Mouse (Mus musculus) forebrain, embryonic 14.5 days (tissue): ENCODE measurements around the gene Tmub2. TPM values are rescaled to one million over a fixed set of nuclear protein-coding genes. Genes with fewer than 3 reads are reported as not detected.

Experiments
- ATAC-seq: fragments of 200-750 bp; cut with Nextera tagmentation; 2 replicates; pipeline ENCODE4 v1.8.0; 2017; ENCODE audit warnings: mild to moderate bottlenecking, moderate library complexity
- DNase-seq: peaks from one replicate; pipeline ENCODE4 v3.0.0-alpha.2; 2015; ENCODE audit warnings: low spot score
- H3K27ac ChIP-seq: fragments of 300-500 bp; sonication (generic); 2 replicates; pipeline ENCODE4 v1.5.1; 2014; ENCODE audit warnings: low read depth, mild to moderate bottlenecking, control low read depth, low read length, moderate library complexity
- H3K27me3 ChIP-seq: fragments of 300-500 bp; sonication (generic); replicated peaks from 2 replicates; pipeline ENCODE4 v1.6.1; 2014; ENCODE audit warnings: low read length, control low read depth, mixed read lengths; ENCODE audit not compliant: control insufficient read depth, insufficient read depth
- H3K36me3 ChIP-seq: fragments of 300-500 bp; sonication (generic); 2 replicates; pipeline ENCODE4 v1.6.1; 2014; ENCODE audit warnings: low read length, control low read depth; ENCODE audit not compliant: control insufficient read depth, insufficient read depth
- H3K4me1 ChIP-seq: fragments of 300-500 bp; sonication (generic); 2 replicates; pipeline ENCODE4 v1.6.1; 2014; ENCODE audit warnings: antibody characterized with exemption, low read length, control low read depth; ENCODE audit not compliant: control insufficient read depth, insufficient read depth
- H3K4me2 ChIP-seq: fragments of 300-500 bp; sonication (generic); 2 replicates; pipeline ENCODE4 v1.6.1; 2014; ENCODE audit warnings: mild to moderate bottlenecking, control low read depth, low read length
- H3K4me3 ChIP-seq: fragments of 300-500 bp; sonication (generic); 2 replicates; pipeline ENCODE4 v1.5.1; 2014; ENCODE audit warnings: low read depth, low read length, control low read depth
- H3K9ac ChIP-seq: fragments of 300-500 bp; sonication (generic); 2 replicates; pipeline ENCODE4 v1.6.1; 2014; ENCODE audit warnings: mild to moderate bottlenecking, low read length, control low read depth, moderate library complexity
- H3K9me3 ChIP-seq: fragments of 300-500 bp; sonication (generic); replicated peaks from 2 replicates; pipeline ENCODE4 v1.6.1; 2016; ENCODE audit warnings: low read length, control low read depth, mixed read lengths; ENCODE audit not compliant: control insufficient read depth
- WGBS: fragments of 180-500 bp; shearing (Covaris S2); extraction: QIAGEN DNeasy Blood & Tissue Kit; methylation state at CpG from one replicate; pipeline ENCODE4 v1.1.7; 2014; 5-methylcytosine and 5-hydroxymethylcytosine counted together
- polyA plus RNA-seq: library from polyadenylated mRNA; unstranded; fragments of >200 nt; fragmentation: Nextera tagmentation; extraction: Ambion mirVana; gene quantifications from 2 replicates; pipeline ENCODE4 v1.2.1, GENCODE M21; 2014

Tmub2 gene
- polyA plus RNA-seq, 1 experiment from 2014 or later, result 74.4 TPM

DNA sequence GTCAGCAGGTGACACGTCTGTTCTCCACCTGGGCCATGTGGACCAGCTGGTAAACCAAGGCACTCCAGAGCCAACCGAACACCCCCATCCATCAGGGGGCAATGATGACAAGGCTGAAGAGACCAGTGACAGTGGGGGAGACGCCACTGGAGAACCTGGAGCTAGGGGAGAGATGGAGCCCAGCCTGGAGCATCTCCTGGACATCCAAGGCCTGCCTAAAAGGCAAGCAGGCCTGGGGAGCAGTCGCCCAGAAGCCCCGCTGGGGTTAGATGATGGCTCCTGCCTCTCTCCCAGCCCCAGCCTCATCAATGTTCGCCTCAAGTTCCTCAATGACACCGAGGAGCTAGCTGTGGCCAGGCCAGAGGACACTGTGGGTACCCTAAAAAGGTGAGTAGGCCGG lies 2.8 kb downstream of the Tmub2 start:
- Histone ChIP-seq H3K9ac (no peak overlapping the region), H3K4me3 (no peak overlapping the region), H3K9me3 (no peaks in the 10 kb centered on the region), H3K27ac (no peak overlapping the region), H3K4me2 (no peak overlapping the region), H3K4me1 (peaks cover 8% of the 10 kb centered on the region), H3K27me3 (no peaks in the 10 kb centered on the region), H3K36me3 (peaks cover 54% of the 10 kb centered on the region)
- no peak for DNase-seq
- no peak for ATAC-seq
- whole genome bisulfite sequencing, result 91% methylated on average over 8 of the region's 8 CpGs

DNA sequence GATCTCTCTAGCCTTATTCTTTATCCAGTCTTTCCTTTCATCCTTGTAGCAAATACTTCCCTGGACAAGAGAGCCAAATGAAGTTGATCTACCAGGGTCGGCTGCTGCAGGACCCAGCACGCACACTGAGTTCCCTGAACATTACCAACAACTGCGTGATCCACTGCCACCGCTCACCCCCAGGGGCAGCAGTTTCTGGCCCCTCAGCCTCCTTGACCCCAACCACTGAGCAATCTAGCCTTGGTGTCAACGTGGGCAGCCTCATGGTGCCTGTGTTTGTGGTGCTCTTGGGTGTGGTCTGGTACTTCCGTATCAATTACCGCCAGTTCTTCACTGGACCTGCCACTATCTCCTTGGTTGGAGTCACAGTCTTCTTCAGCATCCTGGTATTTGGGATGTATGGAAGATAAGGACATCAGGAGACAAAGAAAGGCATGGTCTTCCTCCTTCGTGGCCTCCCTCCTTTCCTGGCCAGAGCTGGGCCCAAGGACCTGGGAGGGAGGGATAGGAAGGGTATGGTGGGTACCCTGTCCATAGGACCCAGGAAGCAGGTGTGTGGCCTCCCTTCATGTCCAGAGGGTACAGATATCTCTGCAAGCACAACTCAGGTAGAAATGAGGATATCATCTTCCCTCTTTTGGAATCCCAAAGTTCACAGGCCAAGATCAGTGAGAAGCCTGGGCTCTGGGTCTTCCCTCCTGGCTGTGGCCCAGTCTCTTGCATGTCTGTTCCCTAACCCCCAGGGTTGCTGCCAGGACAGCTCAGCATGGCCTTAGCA lies 3.5 kb downstream of the Tmub2 start:
- WGBS, result 85% methylated on average over 8 of the region's 8 CpGs
- H3K27ac ChIP-seq, result no peak overlapping the region
- H3K36me3 ChIP-seq, result peaks cover 61% of the 10 kb centered on the region

DNA sequence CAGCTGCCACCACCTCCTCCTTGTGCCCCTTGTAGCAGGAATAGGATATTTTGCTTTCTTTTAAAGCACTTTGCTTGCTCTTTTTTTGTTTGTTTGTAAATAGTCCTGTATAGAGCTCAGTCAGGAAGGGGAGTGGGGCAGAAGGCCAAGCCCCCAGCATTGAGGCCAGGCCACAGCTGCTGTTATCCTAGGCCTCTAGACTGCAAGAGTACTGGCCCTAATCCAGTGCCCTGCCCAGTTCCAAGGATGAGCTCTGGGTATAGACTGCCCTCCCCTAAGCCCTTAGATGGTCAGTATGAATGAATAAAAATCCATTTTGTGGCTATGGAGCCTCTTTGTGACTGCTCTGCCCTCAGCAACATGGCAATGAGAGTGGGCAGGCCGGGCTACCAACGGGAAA lies 4.2 kb downstream of the Tmub2 start:
- WGBS, result 78% methylated on average over 2 of the region's 2 CpGs

More for the DNA sequence above, 3.5 kb downstream of the Tmub2 start:
- H3K4me1 ChIP-seq, result peaks cover 8% of the 10 kb centered on the region
- H3K9me3 ChIP-seq, result no peaks in the 10 kb centered on the region
- H3K9ac ChIP-seq, result no peak overlapping the region
- no peaks in the 10 kb centered on the region for H3K27me3 ChIP-seq
- no peak overlapping the region for H3K4me3 ChIP-seq
- DNase-seq (no peak), ATAC-seq (no peak)
- no peak overlapping the region for H3K4me2 ChIP-seq

DNA sequence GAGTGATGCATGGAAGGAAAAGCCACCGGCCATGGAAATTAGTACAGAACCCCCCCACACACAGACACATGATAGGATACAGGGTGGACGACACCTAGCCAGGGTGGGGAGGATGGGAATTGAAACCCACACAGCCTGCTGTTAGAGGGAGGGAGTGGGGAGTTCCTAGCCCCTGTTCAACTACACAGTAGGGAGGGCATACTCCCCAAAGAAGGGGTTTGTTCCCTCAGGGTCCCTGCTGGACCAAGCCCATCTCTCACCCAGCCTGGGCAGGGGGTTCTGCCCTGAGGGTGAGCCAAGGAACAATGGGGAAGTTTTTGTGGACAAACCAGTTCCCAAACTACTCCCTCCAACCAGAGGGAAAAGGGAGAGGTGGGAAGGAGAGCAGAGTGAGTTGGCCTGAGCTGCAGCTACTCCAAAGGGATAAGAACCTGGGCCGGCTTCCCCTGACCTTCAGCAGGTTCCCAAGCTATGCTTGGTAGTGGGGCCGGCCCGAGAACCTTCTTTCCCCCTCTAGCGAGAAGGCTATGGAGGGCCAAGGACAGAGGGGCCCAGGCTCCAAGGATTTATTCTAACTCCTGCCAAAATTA lies 4.9 kb downstream of the Tmub2 start:
- Histone ChIP-seq H3K4me2 (no peak overlapping the region), H3K4me3 (no peak overlapping the region), H3K9me3 (no peaks in the 10 kb centered on the region), H3K9ac (no peak overlapping the region), H3K4me1 (peaks cover 8% of the 10 kb centered on the region), H3K36me3 (peaks cover 69% of the 10 kb centered on the region), H3K27me3 (no peaks in the 10 kb centered on the region), H3K27ac (no peak overlapping the region)
- WGBS, result 69% methylated on average over 6 of the region's 6 CpGs
- ATAC-seq (no peak), DNase-seq (no peak)

More for the DNA sequence above, 4.2 kb downstream of the Tmub2 start:
- DNase-seq (no peak), ATAC-seq (no peak)
- H3K36me3 ChIP-seq, result peaks cover 67% of the 10 kb centered on the region
- H3K27me3 ChIP-seq, result no peaks in the 10 kb centered on the region
- H3K4me1 ChIP-seq, result peaks cover 8% of the 10 kb centered on the region
- no peak overlapping the region for H3K27ac ChIP-seq
- H3K9me3 ChIP-seq, result no peaks in the 10 kb centered on the region
- H3K4me3 ChIP-seq, result no peak overlapping the region
- no peak overlapping the region for H3K9ac ChIP-seq
- no peak overlapping the region for H3K4me2 ChIP-seq

DNA sequence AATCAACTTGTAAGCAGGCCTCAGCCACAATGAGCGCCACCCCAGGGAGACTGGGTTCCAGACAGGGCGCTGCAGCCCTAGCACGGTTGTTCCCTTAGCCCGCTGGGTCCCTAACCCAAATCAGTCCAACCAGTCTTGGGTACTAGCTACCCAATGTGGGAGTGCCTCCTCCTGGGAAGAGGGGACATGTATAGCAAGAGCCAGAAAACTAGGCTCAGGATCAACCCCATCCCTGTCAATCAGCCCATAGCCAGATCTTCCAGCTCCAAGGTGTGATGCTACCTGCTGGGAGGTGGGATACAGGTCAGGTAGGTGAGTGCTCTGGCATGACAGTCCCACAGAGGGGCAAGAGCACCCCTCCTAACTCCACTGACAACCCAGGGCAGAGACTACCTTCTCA lies 5.4 kb downstream of the Tmub2 start:
- Histone ChIP-seq H3K36me3 (peaks cover 69% of the 10 kb centered on the region), H3K4me2 (no peak overlapping the region), H3K9me3 (no peaks in the 10 kb centered on the region), H3K27ac (no peak overlapping the region), H3K27me3 (no peaks in the 10 kb centered on the region), H3K4me3 (no peak overlapping the region), H3K4me1 (peaks cover 14% of the 10 kb centered on the region), H3K9ac (no peak overlapping the region)
- 70% methylated on average over 4 of the region's 4 CpGs for WGBS
- ATAC-seq, result no peak
- DNase-seq, result no peak

DNA sequence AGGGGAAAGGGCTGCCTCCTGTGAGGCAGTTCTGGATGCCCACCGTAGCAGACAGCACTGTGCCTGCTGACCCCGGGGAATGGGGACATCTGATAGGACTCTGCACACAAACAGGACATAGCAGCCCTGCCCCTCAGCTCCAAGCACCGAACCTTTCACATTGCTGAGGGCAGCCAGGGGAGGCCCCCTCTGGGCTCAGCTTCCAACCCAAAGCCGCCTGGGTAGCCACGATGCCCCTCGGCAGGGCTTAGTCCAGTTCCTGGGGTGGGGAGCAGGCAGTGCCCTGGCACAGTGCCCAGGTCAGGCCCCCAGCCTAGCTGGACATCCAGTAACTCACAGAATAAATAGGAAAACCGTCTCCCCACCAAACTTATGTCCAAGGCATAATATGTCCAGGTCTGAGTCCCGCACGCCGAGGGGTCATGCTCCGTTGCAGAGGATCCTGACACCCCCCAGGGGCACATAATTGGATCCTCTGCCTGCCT lies 6.4 kb downstream of the Tmub2 start:
- Histone ChIP-seq H3K36me3 (peaks cover 69% of the 10 kb centered on the region), H3K9ac (no peak overlapping the region), H3K4me2 (no peak overlapping the region), H3K27me3 (no peaks in the 10 kb centered on the region), H3K27ac (no peak overlapping the region), H3K4me3 (no peak overlapping the region), H3K9me3 (no peaks in the 10 kb centered on the region), H3K4me1 (peaks cover 10% of the 10 kb centered on the region)
- ATAC-seq (no peak), DNase-seq (no peak)
- 92% methylated on average over 11 of the region's 11 CpGs for WGBS

DNA sequence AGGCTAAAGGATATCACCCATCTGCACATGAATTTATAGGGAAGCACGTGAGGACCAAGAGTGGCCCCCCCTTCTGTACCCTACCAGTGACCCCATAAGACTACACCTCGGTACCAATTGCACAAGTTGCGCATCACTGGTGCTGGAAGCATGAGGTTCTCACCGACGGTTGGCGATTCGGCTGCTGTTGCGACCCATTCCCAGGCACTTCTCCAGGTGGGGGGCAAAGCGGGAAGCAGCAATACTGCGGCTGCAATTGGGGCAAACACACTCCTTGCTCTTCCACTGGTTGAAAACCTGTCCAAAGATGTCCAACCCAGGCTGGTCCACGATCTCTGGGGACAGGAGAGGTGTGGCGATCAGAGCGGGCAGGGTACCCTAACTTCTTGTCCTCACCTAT lies 9.2 kb downstream of the Tmub2 start:
- no peaks in the 10 kb centered on the region for H3K27me3 ChIP-seq
- ATAC-seq, result no peak
- H3K4me1 ChIP-seq, result peaks cover 8% of the 10 kb centered on the region
- H3K27ac ChIP-seq, result no peak overlapping the region
- WGBS, result 93% methylated on average over 13 of the region's 13 CpGs
- no peak overlapping the region; the same call in 1 of the 2 replicates for H3K9ac ChIP-seq
- no peaks in the 10 kb centered on the region for H3K9me3 ChIP-seq
- no peak overlapping the region for H3K4me3 ChIP-seq
- H3K36me3 ChIP-seq, result peaks cover 49% of the 10 kb centered on the region
- H3K4me2 ChIP-seq, result no peak overlapping the region; the same call in 1 of the 2 replicates
- DNase-seq, result no peak

DNA sequence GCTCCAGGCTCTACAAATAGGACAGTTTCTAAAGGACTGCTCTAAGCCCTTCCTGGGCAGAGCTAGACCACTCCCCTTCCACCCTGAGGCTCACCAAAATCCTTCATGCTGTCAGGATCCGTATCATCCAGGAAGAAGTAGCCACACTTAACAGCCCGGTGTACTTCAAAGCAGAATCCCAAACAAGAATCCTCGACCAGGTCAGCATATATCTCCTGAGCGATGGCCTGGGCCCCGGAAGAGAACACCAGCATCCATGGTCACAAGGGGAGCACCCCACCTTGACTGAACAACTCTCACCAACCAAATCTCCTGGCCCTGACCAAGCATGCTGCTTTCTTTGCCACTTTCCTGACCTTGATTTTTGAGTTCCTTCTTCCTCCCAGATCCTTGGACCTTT lies 9.7 kb downstream of the Tmub2 start:
- no peak for ATAC-seq
- Histone ChIP-seq H3K27me3 (no peaks in the 10 kb centered on the region), H3K9me3 (no peaks in the 10 kb centered on the region), H3K4me1 (peaks cover 8% of the 10 kb centered on the region), H3K27ac (0 out of 2 replicates have a peak overlapping the region, but pooled peaks have one; percentile 99), H3K4me2 (peak overlapping the region; percentile 94), H3K36me3 (peaks cover 45% of the 10 kb centered on the region), H3K9ac (peak overlapping the region; percentile 96), H3K4me3 (0 out of 2 replicates have a peak overlapping the region, but pooled peaks have one; percentile 89)
- 81% methylated on average over 5 of the region's 5 CpGs for WGBS
- DNase-seq, result no peak
